Mouse (Mus musculus): Measurements from ENCODE around the gene Ccl12. TPM values are rescaled to one million over a fixed set of nuclear protein-coding genes. Genes with fewer than 3 reads are reported as not detected.

Gene Ccl12
- polyA plus RNA-seq (2015; fragmentation: Nextera tagmentation; extraction: Ambion mirVana), result 18.5 and 19.7 TPM in 2 replicates

DNA sequence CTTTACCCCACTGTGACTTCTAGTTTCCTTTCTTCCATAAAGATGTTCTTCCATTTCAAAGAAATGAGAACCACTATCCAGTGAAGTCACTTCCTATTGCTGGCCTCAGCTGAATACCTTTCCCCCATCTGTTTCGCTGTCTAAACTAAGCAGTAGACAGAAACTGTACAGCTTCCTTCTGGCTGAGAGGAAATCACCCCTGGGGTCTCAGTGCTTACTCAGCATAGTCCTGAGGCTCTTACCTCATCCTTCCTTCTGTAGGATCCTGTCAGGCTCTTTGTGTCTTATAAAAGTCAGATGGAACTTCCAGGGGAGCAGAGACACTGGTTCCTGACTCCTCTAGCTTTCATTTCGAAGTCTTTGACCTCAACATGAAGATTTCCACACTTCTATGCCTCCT, at the start of gene Ccl12:
Ccl12 (plus strand) TSS at position 317 of the 400 bp plus-strand sequence.
- no peak for DNase-seq (ENCODE audit: low spot score)

DNA sequence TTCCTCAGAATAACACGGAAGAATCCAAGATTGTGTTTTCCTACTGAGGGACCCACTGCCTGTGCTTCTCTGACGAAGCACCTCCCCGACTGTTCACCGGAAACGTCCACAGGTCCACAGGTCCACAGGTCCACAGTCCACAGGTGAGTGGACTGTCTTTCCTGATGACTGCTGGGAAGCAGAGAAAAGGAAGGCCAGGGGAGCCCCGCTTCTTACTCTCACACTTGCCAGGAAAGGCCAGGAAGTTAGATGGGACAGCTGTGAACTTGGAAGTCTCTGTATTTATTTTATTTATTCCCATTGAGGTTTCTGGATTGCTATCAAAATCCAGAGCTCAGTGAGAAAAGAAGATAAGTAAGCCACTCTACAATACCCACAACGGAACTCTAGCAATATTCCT, 47.8 kb upstream of the Ccl12 start:
- DNase-seq (ENCODE audit: low spot score), result no peak

DNA sequence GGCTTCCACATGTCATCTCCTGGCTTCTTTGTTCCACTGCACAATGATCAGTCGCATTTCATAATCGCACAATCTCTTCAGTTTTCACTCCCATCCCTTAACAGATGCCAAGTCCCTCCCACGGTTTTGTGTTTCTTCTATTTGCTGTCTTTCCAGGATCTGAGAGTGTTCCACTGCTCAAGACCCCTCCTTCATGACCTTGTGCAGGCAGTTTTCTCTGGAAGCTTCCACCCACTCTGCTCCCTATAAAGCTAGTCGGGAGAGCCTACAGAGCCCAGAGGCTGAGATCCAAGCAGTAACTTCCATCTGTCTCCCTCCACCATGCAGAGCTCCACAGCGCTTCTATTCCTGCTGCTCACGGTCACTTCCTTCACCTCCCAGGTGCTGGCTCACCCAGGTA, 44.0 kb upstream of the Ccl12 start, which contains the start of gene Ccl11:
Ccl11 (plus strand) TSS at position 178 of the 400 bp plus-strand sequence.
- DNase-seq (ENCODE audit: low spot score), result no peak

DNA sequence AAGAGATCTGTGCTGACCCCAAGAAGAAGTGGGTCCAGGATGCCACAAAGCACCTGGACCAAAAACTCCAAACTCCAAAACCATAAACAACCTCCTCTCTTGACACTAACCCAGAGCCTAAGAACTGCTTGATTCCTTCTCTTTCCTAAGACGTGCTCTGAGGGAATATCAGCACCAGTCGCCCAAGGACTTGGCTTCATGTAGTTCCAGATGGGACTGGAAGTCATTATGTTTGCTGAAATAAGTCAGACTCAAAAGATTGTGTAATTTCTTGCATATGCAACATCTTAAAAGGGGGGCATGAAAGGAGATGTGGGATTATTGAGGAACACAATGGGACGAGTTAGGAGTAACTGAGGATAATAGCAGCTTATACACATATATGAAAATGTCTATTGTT, 39.4 kb upstream of the Ccl12 start:
- DNase-seq (ENCODE audit: low spot score), result no peak

DNA sequence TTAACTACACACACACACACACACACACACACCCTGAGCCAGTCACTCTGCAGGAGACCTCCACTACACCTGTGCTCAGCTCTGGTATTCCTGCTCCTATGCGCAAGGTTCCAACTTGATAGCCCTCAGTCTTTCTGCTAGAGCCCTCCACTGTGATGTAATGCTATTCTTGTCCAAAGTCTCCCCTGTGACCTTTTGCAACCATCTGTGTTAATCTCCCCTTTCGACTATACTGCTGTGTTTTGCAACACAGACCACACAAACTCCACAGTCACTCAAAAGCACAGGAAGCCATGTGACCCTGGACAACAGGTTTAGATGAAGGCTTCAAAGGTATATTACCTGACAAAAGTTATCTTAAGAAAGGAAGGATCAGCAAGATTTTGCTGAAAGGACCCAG, 38.2 kb upstream of the Ccl12 start:
- no peak for DNase-seq (ENCODE audit: low spot score)

DNA sequence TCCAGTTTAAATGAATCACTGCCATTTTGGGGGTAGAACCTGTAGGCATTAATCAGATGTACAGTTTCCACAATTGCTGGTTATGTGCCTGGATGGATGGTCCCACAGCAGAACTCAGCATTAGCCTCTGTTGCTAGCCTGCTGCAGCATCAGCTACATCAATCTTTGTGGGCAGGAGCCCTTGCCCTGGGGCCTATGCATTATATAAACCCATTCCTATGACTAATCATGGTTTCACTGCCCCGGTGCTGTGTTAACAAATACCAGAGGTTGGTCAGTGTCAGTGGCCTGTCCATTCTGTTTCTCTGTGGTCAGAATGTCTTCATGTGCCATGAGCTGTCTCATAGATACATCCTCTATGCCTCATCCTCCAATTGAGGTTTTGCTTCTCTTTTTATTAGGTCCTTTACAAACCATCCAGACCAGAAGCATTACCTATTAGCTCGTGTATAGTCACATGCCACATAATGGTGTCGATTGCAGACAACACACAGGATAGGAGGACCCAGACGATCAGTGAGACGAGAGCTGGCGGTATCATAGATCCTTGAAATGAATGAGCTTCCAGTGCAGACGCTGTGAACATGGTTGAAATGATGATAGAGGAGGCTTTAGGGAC, 34.6 kb upstream of the Ccl12 start:
- DNase-seq (ENCODE audit: low spot score), result no peak

DNA sequence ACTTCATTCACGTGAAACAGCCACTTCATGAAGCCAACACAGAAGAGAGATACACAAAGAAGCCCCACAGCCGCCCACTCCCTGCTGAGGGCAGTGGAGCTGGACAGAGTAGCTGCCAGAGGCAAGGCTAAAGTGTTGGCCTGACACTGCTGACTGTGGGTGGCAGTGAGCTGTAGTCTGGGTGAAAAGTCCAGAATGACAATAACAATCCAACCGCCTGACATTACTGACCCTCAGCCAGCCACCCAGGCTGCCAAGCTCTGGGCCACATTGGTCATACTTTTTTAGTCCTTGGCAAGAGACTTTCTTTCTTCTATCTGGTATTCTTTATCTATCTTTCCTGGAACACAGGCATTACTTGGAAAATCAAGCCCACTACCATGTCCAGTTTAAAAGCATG, 30.6 kb upstream of the Ccl12 start:
- no peak for DNase-seq (ENCODE audit: low spot score)

DNA sequence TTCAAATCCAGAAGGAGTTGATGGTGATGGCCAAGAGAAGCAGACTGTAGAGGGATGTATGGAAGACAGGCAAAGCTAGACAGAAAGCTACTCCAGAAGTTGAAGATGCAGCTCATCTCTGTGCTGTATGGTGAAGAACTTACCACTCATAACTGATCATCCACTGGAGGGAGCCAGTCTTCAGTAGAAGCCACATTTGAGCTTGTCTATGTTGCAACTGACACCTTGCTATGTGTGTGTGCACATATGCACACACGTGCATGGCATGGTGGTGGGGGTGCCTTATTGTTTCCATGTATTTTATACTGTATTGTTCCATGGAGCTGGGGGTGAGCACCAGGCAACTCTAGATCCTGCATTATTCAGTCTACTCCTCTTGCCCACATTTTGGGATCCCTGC, 29.3 kb upstream of the Ccl12 start:
- no peak for DNase-seq (ENCODE audit: low spot score)

DNA sequence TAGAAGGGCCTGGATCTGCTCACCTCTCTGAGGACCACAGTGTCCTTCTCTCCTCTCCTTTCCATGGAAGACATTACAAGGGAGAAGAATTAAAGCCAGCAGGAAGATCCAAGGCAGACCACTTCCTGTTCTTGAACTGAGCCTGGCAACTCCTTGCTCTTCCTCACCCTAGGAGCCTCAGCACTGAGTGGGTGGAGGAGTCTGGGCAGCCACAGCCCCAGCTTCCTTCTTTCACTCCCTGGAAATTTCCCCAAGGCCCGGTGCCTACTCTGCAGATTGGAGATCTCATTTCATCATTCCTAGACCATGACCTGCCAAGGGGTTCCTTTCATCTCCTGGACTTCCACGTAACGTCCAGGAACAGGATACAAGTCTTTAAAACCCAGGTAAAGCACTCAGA, 28.7 kb upstream of the Ccl12 start:
- DNase-seq (ENCODE audit: low spot score), result no peak

DNA sequence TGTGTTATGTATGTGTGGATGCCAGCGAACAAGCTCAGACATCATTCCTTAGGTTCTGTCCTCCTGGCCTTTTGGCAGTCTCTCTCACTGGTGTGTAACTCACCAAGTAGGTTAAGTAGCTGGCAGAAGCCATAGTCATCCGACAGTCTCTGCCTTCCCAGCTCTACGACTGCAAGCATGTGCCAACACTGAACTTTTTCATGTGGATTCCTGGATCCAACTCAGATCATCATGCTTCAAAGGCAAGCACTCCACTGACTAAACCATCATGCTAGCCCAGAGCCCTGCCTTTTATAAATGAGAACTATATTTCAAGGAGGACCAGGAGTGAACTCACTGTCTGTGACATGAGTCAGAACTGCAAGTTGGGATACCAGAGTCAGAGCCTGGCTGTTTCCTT, 28.0 kb upstream of the Ccl12 start:
- DNase-seq (ENCODE audit: low spot score), result no peak

DNA sequence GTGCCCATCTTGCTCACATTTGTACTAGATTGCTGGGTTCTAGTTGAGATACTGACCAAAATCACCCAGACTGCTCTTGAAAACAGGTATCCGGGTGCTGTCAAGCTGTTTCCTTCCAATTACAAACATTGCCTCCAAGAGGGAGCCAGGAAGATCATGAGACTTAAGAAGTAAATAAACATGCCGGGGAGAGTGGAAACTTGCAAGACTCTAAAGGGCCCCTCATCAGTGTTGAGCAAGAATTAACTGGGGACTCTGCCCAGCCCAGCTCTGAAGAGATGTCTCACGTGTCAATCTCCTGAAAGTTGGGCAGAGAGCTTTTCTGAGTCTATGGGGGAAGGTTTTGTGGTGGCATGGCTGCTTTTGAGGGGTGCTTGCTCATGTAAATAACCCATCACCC, 24.6 kb upstream of the Ccl12 start:
- no peak for DNase-seq (ENCODE audit: low spot score)

DNA sequence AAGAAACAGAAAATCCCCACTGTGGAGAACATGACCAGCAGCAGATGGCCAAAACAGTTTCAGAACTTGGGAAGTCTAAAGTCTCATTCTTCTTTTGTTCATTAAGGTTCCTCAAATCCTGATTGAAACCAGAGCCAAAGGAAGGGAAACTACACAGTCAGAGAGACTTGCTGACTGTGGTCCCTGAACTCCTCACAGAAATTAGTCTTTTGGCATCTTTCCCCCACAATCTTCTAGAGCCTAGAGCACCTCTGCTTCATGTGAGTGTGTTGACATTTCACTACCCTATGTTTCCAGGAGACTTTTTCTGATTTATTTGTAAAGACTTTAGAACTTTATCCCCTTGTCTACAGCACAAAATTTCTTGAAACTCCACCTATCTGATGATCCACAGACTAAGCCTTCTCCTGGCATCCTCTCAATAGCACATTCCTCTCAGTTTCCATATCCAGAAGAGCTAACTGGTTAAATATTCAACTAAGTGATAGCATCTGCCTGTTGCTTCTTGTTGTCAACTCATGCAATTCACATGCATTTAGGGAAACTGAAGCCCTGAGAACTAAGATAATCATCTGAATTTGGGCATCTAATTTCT, 23.4 kb upstream of the Ccl12 start:
- no peak for DNase-seq (ENCODE audit: low spot score)

DNA sequence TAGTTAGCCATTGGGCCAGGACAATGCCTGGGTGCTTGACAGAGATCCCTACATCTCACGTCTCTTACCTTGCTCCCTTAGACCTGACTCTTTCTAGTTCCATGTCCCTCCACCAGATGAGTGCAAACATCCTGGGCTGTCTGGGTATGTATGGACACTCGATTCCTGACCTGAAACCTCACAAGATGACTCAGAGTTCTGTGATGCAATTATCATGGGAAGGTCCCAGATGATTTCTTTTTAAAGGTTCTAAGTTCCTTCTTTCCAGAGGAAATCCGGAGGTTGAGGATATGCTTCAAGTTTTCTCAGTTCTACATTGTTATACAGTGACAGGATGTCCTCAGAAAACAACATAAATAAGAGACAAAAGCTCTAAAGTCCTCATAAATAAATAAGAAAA, 20.8 kb upstream of the Ccl12 start:
- DNase-seq (ENCODE audit: low spot score), result no peak

DNA sequence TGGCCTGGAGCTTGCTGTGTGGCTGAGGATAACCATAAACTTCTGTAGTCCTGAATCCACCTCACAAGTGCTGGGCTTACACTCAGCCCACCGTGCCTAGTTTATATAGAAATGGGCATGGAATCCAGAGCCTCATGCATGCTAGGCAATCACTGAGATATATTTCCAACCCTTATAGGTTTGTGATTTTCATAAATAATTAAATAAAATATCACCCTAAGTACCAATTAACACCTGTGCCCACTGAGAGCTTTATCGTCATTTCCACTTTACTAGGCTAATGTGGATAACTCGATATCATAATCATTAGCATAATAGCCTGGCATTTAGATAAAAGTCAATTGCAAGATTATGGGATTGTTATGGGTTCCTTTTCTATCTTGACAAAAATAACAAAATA, 17.3 kb upstream of the Ccl12 start:
- no peak for DNase-seq (ENCODE audit: low spot score)

DNA sequence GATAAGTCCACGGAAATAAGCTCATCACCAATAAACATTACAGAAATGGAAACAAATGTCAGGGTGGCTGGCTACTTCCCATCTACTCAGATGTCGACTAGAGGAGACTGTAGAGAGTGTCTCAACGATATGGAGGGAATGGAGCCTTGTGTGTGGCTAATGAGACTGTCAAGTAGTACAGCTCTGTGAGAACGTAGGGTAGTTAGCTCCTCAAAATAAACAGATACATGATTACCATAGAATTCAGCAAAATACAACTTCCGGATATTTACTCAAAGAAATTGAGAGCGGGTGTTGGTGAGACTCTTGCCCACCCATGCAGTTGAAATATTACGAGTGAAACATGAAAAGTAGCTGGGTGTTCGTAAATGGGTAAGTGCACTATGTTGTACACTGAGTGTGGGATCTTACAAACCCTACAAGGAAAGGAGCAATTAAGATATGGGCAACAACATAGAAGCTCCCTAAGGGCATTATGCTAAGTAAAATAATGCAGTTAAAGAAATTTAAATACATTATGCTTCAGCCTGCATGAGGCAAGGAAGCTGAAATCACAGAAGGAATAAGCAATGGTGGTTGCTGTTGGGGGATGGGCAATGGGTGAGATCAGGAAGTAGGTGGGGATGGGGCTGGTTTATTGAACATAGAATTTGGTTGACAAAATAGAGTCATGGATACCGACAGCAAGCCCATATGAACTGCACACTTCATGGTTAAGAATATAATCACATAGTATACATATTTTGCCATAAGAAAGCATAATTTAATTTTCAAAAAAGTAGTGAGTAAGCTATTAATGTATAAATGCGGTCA, 1.9 kb upstream of the Ccl12 start:
- no peak for DNase-seq (ENCODE audit: low spot score)

DNA sequence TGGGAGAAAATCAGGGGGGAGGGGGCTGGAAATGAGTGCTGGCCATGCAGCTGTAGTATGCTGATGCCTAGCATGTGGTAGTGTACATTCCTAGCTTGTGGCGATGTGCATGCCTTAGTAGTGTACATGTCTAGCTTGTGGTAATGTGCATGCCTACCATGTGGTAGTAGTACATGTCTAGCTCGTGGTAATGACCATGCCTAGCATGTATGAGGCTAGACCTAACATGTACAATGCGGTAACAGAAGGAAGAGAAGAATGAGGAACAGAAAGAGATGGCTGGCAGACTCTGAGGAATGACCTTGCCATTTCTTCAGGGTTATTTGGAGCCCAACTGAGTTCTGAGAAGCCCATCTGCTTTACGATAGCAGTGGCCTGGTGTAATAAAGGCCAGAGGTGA, 558 bp upstream of the Ccl12 start:
- DNase-seq (ENCODE audit: low spot score), result no peak

DNA sequence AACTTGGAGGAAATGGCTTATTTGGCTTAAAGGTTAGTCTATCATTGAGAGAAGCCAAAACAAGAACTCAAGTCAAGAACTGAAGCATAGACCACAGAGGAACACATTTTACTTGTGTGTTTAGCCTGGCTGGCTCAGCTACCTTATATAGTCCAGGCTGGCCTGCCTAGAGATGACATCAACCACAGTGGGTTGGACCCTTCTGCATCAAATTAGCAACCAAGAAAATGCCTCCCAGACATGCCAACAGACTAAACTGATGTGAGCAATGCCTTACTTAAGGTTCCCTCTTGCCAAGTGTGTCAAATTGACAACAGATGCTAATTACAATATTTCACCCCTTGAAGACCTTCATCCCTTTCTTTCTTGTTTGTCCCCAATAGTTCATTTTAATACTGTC, 8.0 kb downstream of the Ccl12 start:
- no peak for DNase-seq (ENCODE audit: low spot score)

DNA sequence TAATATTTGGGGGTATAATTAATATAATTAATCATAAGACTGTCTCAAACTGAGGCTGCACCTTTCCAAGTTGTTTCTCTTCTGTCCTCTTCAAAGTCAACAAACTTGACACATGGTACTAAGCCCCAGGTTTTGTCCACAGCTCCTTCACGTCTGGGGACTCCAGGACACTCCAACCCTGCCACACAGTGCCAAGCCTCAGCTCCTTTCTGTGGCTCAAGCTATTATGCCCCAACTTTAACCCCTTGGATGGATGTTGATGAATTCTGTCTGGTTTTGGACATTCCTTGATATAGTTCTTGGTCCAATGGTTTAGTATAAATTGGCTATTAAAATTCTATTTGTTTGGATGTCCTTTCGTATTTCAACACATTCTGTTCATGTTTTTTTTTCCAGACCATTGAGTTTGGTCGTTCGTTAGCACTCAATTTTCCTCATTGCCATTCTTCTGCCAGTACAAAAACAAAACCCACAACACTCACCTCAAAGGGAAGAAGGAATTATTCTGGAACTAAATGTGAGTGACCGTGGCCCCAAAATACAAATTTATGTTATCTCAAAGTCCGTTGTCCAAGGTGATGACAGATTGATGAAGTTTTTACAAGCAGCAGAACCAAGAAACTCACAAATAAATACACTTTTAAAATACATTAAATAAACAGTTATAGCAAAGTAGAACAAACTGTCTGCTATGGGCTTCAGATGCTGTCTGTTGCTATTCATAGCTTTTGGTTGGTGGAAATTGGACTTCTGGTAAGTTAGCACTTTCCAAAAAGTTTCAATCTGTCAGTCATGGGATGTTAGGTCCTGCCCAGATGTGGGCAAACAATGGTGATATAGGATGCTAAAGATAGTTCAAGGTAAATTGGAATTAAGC, 9.0 kb downstream of the Ccl12 start:
- DNase-seq (ENCODE audit: low spot score), result no peak

DNA sequence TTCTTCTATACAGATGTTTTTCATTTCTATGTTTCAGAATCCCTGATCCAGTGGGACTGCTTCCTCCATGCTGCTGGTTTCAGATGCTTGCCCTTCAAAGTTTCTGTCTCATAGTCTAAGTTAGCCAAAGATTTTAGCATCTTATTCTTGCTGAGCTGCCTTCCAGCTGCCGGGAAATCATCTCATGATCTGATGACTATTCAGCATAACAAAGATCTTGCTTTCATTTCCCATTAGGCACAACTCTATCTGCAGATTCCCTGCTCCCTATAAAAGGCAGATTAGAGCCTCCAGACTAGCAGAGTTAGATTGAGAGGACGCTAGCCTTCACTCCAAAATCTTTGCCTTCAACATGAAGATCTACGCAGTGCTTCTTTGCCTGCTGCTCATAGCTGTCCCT, 13.2 kb downstream of the Ccl12 start, which contains the start of gene Ccl8:
Ccl8 (plus strand) TSS at position 301 of the 400 bp plus-strand sequence.
- DNase-seq (ENCODE audit: low spot score), result no peak

DNA sequence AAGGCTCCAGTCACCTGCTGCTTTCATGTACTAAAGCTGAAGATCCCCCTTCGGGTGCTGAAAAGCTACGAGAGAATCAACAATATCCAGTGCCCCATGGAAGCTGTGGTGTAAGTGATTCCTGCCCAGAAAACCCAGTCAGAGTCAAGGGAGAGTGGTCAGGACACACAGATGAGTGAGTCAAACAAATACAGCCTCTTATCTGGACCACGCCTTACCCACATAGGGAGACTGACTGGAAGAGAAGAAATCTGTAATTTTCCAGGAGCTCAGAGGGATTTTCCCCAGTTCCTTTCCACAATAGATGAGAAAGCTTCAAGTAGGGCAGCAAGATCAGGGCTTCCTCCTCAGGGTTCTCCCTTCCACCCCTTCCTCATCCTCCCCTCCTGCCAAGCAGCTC, 14.4 kb downstream of the Ccl12 start:
- no peak for DNase-seq (ENCODE audit: low spot score)

DNA sequence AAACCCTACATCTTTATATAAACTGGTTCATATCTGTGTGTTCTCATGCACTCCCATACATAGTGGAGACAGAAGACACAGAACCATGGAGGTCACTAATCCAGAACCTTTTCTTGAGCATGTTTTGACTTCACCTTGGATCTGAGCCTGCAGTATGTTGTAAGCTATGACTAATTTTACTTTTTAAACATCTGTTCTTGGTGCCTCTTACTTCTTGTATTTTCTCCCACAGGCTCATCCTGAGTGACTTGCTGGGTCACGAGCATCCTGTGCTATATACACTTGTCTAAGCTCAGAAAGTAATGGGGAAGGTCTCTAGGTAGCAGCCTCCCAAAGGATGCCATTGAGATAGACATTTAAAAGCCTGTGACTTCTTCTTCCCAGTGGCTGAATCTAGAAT, 31.3 kb downstream of the Ccl12 start:
- no peak for DNase-seq (ENCODE audit: low spot score)

DNA sequence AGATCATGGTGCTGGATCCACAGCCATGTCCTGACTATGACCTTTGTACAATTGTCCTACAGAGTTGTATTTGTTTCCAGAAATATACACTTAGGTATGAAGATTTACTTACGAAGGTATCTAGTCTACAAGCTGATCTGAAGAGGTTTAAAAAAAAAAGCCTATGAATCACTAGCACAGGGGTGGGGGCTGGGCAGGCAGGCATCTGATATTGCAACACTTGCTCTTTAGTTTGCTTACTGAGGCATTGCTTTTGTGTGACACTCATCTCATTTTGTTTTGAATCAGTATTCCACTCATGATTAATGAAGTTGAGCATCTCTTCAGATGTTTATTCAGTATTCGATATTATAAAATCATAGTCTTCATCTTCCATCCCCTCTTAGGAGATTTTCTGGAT, 34.6 kb downstream of the Ccl12 start:
- DNase-seq (ENCODE audit: low spot score), result no peak
